Mouse (Mus musculus) hindbrain, postnatal 0 days (tissue): ENCODE measurements around the gene Cacnb3. TPM values are rescaled to one million over a fixed set of nuclear protein-coding genes. Genes with fewer than 3 reads are reported as not detected.

Source experiments
- ATAC-seq: fragments of 200-750 bp; cut with Nextera tagmentation; 2 replicates; pipeline ENCODE4 v1.8.0; 2017; ENCODE audit warnings: mild to moderate bottlenecking, moderate TSS enrichment, moderate library complexity
- DNase-seq: peaks from one replicate; pipeline ENCODE4 v3.0.0-alpha.2; 2015; ENCODE audit warnings: low spot score
- H3K27ac ChIP-seq: fragments of 300-500 bp; sonication (generic); 2 replicates; pipeline ENCODE4 v1.5.1; 2014; ENCODE audit warnings: mild to moderate bottlenecking
- H3K27me3 ChIP-seq: fragments of 300-500 bp; sonication (generic); 2 replicates; pipeline ENCODE4 v1.6.1; 2014; ENCODE audit warnings: low read length, mixed read lengths; ENCODE audit not compliant: insufficient read depth
- H3K36me3 ChIP-seq: fragments of 300-500 bp; sonication (generic); 2 replicates; pipeline ENCODE4 v1.6.1; 2014; ENCODE audit warnings: low read length, mixed read lengths; ENCODE audit not compliant: insufficient read depth
- H3K4me1 ChIP-seq: fragments of 300-500 bp; sonication (generic); 2 replicates; pipeline ENCODE4 v1.6.1; 2014; ENCODE audit warnings: antibody characterized with exemption, low read length, mixed read lengths; ENCODE audit not compliant: insufficient read depth
- H3K4me2 ChIP-seq: fragments of 300-500 bp; sonication (generic); 2 replicates; pipeline ENCODE4 v1.6.1; 2014; ENCODE audit warnings: low read depth, mild to moderate bottlenecking, low read length, moderate library complexity, mixed read lengths
- H3K4me3 ChIP-seq: fragments of 300-500 bp; sonication (generic); 2 replicates; pipeline ENCODE4 v1.5.1; 2014; ENCODE audit warnings: low read length
- H3K9ac ChIP-seq: fragments of 300-500 bp; sonication (generic); replicated peaks from 2 replicates; pipeline ENCODE4 v1.6.1; 2014; ENCODE audit warnings: mild to moderate bottlenecking, low read length, moderate library complexity, mixed read lengths
- H3K9me3 ChIP-seq: fragments of 300-500 bp; sonication (generic); 2 replicates; pipeline ENCODE4 v1.6.1; 2016; ENCODE audit warnings: low read length, mixed read lengths
- CTCF ChIP-seq: IDR thresholded peaks from 2 replicates; pipeline ENCODE4 v1.5.1; 2016; ENCODE audit warnings: antibody characterized with exemption, control low read depth, low read depth
- WGBS: fragments of 180-500 bp; shearing (Covaris S2); extraction: QIAGEN DNeasy Blood & Tissue Kit; methylation state at CpG from one replicate; pipeline ENCODE4 v1.1.7; 2014; 5-methylcytosine and 5-hydroxymethylcytosine counted together
- polyA plus RNA-seq: library from polyadenylated mRNA; unstranded; fragments of >200 nt; fragmentation: Nextera tagmentation; extraction: Ambion mirVana; gene quantifications from 2 replicates; pipeline ENCODE4 v1.2.1, GENCODE M21; 2015
- total RNA-seq: library from RNA; depleted of rRNA; stranded (reverse); fragments of >200 nt; gene quantifications from 2 replicates; pipeline ENCODE4 v1.2.3, GENCODE M21; 2014

Gene Cacnb3
- total and polyA plus RNA-seq, 2 experiments from 2014 or later: 83.1 to 166 TPM

DNA sequence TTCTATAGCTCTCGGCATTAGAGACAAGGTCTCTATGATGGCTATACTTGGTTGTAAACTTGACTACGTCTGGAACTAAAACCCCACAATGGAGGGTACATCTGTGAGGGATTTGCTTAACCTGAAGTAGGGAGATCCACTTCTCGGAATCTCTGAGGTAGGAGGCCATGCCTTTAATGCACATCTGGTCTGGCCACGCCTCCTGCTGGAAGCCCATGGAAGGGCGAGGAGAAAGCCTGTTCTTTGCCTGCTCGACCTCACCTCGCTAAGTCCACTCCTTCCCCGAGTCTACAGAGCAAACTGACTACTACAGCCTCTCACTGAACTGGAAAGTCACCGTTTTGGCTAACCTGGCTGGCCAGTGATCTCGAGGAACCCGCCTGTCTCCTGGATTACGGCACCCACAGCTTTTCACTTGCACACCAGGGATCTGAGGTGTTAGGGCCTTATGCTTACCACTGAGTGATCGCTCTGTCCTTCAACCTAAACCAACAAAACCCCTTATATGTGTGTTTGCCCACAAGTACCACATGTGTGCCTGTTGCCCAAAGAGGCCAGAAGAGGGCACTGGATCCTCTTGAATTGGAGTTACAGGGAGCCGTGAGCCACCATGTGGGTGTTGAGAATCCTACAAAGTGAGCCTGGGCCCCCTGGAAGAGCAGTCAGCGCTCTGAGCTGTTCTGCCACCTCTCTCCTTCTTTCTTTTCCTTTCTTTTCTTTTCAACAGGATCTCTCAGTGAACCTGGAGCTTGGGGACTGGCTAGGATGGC is 26.5 kb downstream of the Cacnb3 start:
- peak; percentile 16; the same call in 1 of the 2 replicates for TF ChIP-seq CTCF
- WGBS: 84% methylated on average over 15 of the region's 15 CpGs
- no peak for ATAC-seq
- DNase-seq: no peak
- Histone ChIP-seq H3K27ac (no peak overlapping the region), H3K4me2 (no peak overlapping the region), H3K9ac (no peak overlapping the region), H3K4me1 (no peaks in the 10 kb centered on the region), H3K36me3 (peaks cover 51% of the 10 kb centered on the region), H3K4me3 (no peak overlapping the region), H3K27me3 (no peaks in the 10 kb centered on the region), H3K9me3 (no peaks in the 10 kb centered on the region)

DNA sequence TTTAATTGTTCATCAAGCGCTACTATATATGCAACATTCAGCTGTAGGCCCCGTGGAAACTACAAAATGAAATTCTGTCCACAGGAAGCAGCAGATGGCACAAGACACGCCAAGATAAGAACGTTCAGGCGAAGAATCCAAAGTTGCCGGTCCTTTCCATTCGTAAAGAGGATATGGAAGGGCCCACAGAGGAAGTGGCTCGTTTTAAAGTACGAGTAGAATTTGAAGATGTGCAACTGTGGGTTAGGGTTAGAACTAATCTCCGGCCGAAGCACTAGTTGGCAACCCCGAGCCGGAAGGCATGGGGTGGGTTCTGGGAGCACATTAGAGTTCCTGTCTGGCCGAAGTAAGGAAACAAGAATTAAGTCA is 31.5 kb downstream of the Cacnb3 start:
- ATAC-seq: no peak
- TF ChIP-seq CTCF: no peak
- Histone ChIP-seq H3K27me3 (no peaks in the 10 kb centered on the region), H3K27ac (peak overlapping the region; percentile 95), H3K9ac (peak overlapping the region; percentile 85), H3K9me3 (no peaks in the 10 kb centered on the region), H3K36me3 (peaks cover 12% of the 10 kb centered on the region), H3K4me3 (peak overlapping the region; percentile 84), H3K4me1 (no peaks in the 10 kb centered on the region), H3K4me2 (peak overlapping the region; percentile 65)
- 1% methylated on average over 14 of the region's 14 CpGs for WGBS
- DNase-seq: peak; percentile 49

DNA sequence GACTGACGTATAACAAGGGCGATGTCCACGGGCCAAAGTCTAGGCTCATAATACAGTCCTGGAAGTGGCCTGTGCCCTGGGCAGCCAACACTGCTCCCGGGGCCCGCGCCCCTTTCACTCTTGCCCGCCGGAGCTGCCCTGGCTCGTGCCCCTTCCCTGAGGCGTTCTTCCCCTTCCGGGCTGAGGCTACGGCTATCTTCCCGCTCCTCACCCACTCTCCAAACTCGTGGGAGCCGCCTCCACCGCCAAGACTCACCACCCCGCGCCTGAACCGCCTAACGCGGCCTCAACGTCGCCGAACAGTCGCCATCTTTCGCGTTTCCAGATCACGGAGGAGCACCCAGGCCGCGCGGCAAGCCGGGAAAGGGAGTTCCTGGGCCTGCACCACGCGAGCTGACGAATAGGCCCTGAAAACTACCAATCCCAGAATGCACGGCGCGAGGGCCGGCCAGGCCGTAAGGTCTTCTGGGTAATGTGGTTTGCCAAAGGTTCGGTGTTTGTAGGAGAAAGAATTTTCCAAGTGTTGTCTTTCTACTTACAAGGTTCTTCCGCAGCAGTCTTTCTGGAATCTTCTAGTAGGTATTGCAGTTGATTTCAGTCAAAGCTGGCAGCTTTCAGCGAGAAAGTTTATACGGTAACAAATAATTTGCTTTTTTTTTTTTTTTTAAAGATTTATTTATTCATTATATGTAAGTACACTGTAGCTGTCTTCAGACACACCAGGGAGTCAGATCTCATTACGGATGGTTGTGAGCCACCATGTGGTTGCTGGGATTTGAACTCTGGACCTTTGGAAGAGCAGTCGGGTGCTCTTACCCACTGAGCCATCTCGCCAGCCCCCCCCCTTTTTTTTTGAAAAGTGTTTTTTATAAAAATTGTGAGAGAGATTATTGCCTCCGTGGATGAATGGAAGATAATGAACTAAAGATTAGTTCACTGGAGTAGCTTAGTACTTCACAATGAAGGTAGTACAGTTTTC is 32.2 kb downstream of the Cacnb3 start, which contains the start of gene Ddx23:
Ddx23 (minus strand) TSS at position 328 of the 979 bp plus-strand sequence.
- ATAC-seq (peak; percentile 97), DNase-seq (peak; percentile 99)
- no peaks in the 10 kb centered on the region for H3K4me1 ChIP-seq
- no peaks in the 10 kb centered on the region for H3K27me3 ChIP-seq
- H3K9me3 ChIP-seq: no peaks in the 10 kb centered on the region
- H3K27ac ChIP-seq: peak within 1 kb of the TSS; percentile 95
- TF ChIP-seq CTCF: no peak
- peak within 1 kb of the TSS; percentile 85 for H3K9ac ChIP-seq
- 4% methylated on average over 47 of the region's 48 CpGs for WGBS
- H3K4me2 ChIP-seq: peak within 1 kb of the TSS; percentile 65
- H3K36me3 ChIP-seq: peaks cover 5% of the 10 kb centered on the region; the same call in 1 of the 2 replicates
- peak within 1 kb of the TSS; percentile 84 for H3K4me3 ChIP-seq

DNA sequence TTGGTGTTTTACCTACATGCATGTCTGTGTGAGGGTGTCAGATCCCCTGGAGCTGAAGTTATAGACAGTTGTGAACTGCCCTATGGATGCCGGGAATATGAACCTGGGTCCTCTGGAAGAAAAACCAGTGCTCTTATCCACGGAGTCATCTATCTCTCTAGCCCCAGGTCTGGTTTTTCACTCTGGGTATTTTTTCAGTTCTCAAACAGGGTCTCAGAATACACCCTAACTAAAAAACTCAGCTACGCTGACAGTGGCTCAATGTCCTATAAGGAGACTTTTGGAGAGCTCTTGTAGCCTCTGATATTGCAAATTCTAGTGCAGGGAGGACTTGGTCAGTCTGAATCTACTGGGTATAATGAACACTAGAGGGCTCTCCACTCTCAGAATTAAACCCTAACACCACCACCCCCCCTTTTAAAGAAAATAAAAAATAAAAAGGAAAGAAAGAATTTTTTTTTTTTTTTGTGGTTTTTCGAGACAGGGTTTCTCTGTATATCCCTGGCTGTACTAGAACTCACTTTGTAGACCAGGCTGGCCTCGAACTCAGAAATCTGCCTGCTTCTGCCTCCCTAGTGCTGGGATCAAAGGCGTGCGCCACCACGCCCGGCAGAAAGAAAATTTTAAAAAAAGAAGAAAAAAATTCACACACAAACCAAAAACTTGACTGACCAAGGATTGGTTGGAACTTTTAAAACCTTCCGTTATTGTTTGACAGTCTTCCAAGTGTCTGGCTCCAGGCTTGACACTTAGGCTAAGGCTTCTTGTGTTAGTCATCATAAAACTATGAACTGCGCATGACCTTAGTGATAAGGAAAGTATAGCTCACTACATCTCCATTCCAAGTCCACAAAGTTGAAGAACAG is 33.6 kb downstream of the Cacnb3 start:
- DNase-seq: peak; percentile 63
- WGBS: 79% methylated on average over 11 of the region's 11 CpGs
- no peaks in the 10 kb centered on the region for H3K9me3 ChIP-seq
- no peak overlapping the region for H3K9ac ChIP-seq
- H3K4me1 ChIP-seq: no peaks in the 10 kb centered on the region
- H3K36me3 ChIP-seq: no peaks in the 10 kb centered on the region
- no peaks in the 10 kb centered on the region for H3K27me3 ChIP-seq
- H3K27ac ChIP-seq: no peak overlapping the region
- no peak overlapping the region for H3K4me3 ChIP-seq
- no peak for ATAC-seq
- peak; percentile 59 for TF ChIP-seq CTCF
- H3K4me2 ChIP-seq: no peak overlapping the region

DNA sequence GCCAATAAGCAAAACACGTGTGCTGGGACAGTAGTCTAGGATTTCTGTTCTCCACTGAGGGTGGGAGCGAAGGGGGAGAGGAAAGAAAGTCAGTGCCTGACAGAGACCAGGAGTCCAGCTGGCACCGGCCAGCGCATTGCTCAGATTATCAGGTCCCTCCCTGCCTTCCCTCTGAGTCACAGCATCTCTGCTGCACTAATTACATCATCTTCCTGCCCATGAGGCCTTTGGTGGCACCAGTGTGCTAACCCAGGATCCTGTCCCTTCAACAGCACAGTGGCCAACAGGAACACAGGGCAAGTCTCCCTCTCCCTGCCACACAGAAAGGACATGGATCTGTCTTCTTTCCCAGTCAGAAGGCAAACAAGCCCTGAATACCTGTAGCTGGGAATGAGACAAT is 42.0 kb downstream of the Cacnb3 start:
- no peaks in the 10 kb centered on the region for H3K27me3 ChIP-seq
- no peak for DNase-seq
- H3K4me1 ChIP-seq: peaks cover 10% of the 10 kb centered on the region
- H3K9ac ChIP-seq: no peak overlapping the region
- H3K27ac ChIP-seq: no peak overlapping the region
- no peak for ATAC-seq
- TF ChIP-seq CTCF: no peak
- 65% methylated on average over 4 of the region's 4 CpGs for WGBS
- no peak overlapping the region for H3K4me3 ChIP-seq
- no peaks in the 10 kb centered on the region for H3K9me3 ChIP-seq
- H3K4me2 ChIP-seq: no peak overlapping the region
- H3K36me3 ChIP-seq: no peaks in the 10 kb centered on the region

DNA sequence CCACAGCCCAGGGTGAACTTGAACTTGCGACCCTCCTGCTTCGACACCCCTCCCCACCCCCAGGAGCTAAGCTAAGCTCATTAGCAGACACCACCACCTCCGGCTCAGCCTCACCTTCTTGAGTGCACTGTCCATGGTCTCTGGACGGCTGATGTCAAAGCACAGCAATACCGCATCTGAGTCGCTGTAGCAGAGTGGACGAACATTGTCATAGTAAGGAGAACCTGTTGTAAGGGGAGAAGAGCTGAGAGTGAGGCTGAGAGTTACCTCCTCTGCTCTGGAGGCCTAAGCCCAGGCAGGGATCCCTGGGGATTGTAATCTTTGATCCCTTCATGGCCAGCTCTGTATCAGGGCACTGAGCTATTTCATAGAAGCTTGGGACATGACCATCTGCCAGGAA is 43.1 kb downstream of the Cacnb3 start:
- no peak for TF ChIP-seq CTCF
- Histone ChIP-seq H3K4me1 (peaks cover 10% of the 10 kb centered on the region), H3K9me3 (no peaks in the 10 kb centered on the region), H3K36me3 (no peaks in the 10 kb centered on the region), H3K27me3 (no peaks in the 10 kb centered on the region), H3K9ac (no peak overlapping the region), H3K4me3 (no peak overlapping the region), H3K4me2 (no peak overlapping the region), H3K27ac (peak overlapping the region; percentile 60; the same call in 1 of the 2 replicates)
- ATAC-seq: no peak
- WGBS: 77% methylated on average over 7 of the region's 7 CpGs
- DNase-seq: no peak
